ENCODE assay signal across 8 mouse cellular contexts in genomic region chr5:88564501-88565147, GRCm38 (mm10). TPM values are rescaled to one million over a fixed set of nuclear protein-coding genes. Genes with fewer than 3 reads are reported as not detected.
DNase-seq lines count a peak whose midpoint lies in the region; ATAC-seq and TF ChIP-seq lines count a peak whose summit lies in the region.

Gene Rufy3 (plus strand): TSS chr5:88565040.

- H3K27ac ChIP-seq in forebrain, embryonic 14.5 days (ENCODE audit: low read depth, low read length): peak within 1 kb of the TSS; percentile 91

- TF ChIP-seq CTCF in lung, adult 2 months (IDR thresholded peaks at IDR 0.05; ENCODE audit: insufficient read depth, low read length): no peak

- H3K4me1 ChIP-seq in forebrain, embryonic 14.5 days (ENCODE audit: control insufficient read depth, insufficient read depth, low read length): peaks cover 8% of the 10 kb centered on the region; the same call in 1 of the 2 replicates
- H3K4me1 ChIP-seq in lung, adult 2 months (ENCODE audit: control insufficient read depth, insufficient read depth, low read length): peaks cover 6% of the 10 kb centered on the region

- H3K9me3 ChIP-seq in forebrain, embryonic 14.5 days (replicated peaks; ENCODE audit: control insufficient read depth, low read length): no peaks in the 10 kb centered on the region

- H3K4me2 ChIP-seq in forebrain, embryonic 14.5 days (ENCODE audit: low read length): peak within 1 kb of the TSS; percentile 57

- H3K36me3 ChIP-seq in forebrain, embryonic 14.5 days (ENCODE audit: control insufficient read depth, insufficient read depth, low read length): no peaks in the 10 kb centered on the region

- peak; percentile 38 for DNase-seq in ES-CJ7 (ENCODE audit: low read depth, low spot score)
- DNase-seq in cerebellum, adult 11 months: peak; percentile 58
- peak; percentile 79 for DNase-seq in forebrain, embryonic 14.5 days (ENCODE audit: low spot score)
- peak; percentile 91 to 94 for DNase-seq in heart, postnatal 14 days
- peak; percentile 55 to 74 for DNase-seq in layer of hippocampus, adult 18-20 months (ENCODE audit: low spot score in 2 of 2)
- peak; percentile 86 for DNase-seq in lung, adult 2 months
- peak; percentile 70 for DNase-seq in thymus, adult 18-20 months

- H3K27me3 ChIP-seq in forebrain, embryonic 14.5 days (replicated peaks; ENCODE audit: control insufficient read depth, insufficient read depth, low read length): no peaks in the 10 kb centered on the region

- H3K4me3 ChIP-seq in forebrain, embryonic 14.5 days (ENCODE audit: low read depth, low read length): peak within 1 kb of the TSS; percentile 92
- peak within 1 kb of the TSS; percentile 97 for H3K4me3 ChIP-seq in lung, adult 2 months (replicated peaks; ENCODE audit: extremely low read depth, low read depth, low read length)

- TF ChIP-seq POLR2A in lung, adult 2 months (IDR thresholded peaks at IDR 0.05; ENCODE audit: borderline replicate concordance, extremely low read depth, low read depth, low read length): peak; percentile 60; the same call in 1 of the 2 replicates

- under 1% methylated on average over 40 of the region's 71 CpGs for WGBS in forebrain, embryonic 14.5 days
- WGBS in lung, adult 2 months: 3% methylated on average over 70 of the region's 71 CpGs

- H3K9ac ChIP-seq in forebrain, embryonic 14.5 days (ENCODE audit: low read length): peak within 1 kb of the TSS; percentile 87

- ATAC-seq in forebrain, embryonic 14.5 days: peak; percentile 90
- ATAC-seq in neutrophil, adult 5-6 weeks (ENCODE audit: extremely low read depth, insufficient number of reproducible peaks, low FRiP score, poor library complexity, severe bottlenecking): peak; percentile 76

- intact Hi-C loops in heart, postnatal 14 days (cut with DNase I): loop anchor here (5.0 to 10.0 kb wide), 2 partner anchors 108 to 200 kb away; partner anchors contain the start of gene Dck

RNA-seq across cellular contexts. Expression of gene Rufy3, which starts in this region (rescaled TPM):
- 155 and 210 TPM in 2 replicates for polyA plus RNA-seq in forebrain, embryonic 14.5 days (2014; fragmentation: Nextera tagmentation; extraction: Ambion mirVana)
- total RNA-seq in heart, postnatal 14 days (2021): 10 to 100 TPM; 11.0 to 11.2 TPM
- 100 to 1,000 TPM; 159 to 169 TPM for total RNA-seq in layer of hippocampus, adult 18-20 months (2021)
- polyA plus RNA-seq in lung, adult 2 months (2012; rRNA removed): 4.1 and 4.6 TPM in 2 replicates
- 17.1 and 22.7 TPM in 2 replicates for total RNA-seq in neutrophil, adult 5-6 weeks (2017)

Comparison
In these comparisons a context has a peak if more than half of its experiments do, and no peak if none do; other contexts are left out.
1. Peak in every context shown above with its lines: DNase-seq, ATAC-seq, H3K4me3 ChIP-seq and H3K27ac ChIP-seq.
2. RNA of gene Rufy3 (polyA plus RNA-seq): 155 to 210 TPM in forebrain, embryonic 14.5 days; 4.1 to 4.6 TPM in lung, adult 2 months; every median in the first group is over 10 times any median in the second.
3. DNase-seq: peak in every context shown above with its lines; median percentile 92 in heart, postnatal 14 days; 86 in lung, adult 2 months; 79 in forebrain, embryonic 14.5 days; 70 in thymus, adult 18-20 months; 64 in layer of hippocampus, adult 18-20 months; 58 in cerebellum, adult 11 months; 38 in ES-CJ7.